Mouse (Mus musculus) heart, postnatal 0 days (tissue): ENCODE results near the gene Hrh3. TPM values are rescaled to one million over a fixed set of nuclear protein-coding genes. Genes with fewer than 3 reads are reported as not detected.

ENCODE experiments used
- ATAC-seq: fragments of 200-750 bp; cut with Nextera tagmentation; 2 replicates; pipeline ENCODE4 v1.8.0; 2017; ENCODE audit warnings: low read depth, moderate number of reproducible peaks, moderate library complexity; ENCODE audit not compliant: insufficient read depth
- DNase-seq: peaks from one replicate; pipeline ENCODE4 v3.0.0-alpha.2; 2016; ENCODE audit warnings: low spot score
- H3K27ac ChIP-seq: fragments of 300-500 bp; sonication (generic); 2 replicates; pipeline ENCODE4 v1.5.1; 2014; ENCODE audit warnings: low read depth, mild to moderate bottlenecking
- H3K27me3 ChIP-seq: fragments of 300-500 bp; sonication (generic); 2 replicates; pipeline ENCODE4 v1.6.1; 2014; ENCODE audit warnings: low read length, mixed read lengths; ENCODE audit not compliant: control insufficient read depth, insufficient read depth
- H3K36me3 ChIP-seq: fragments of 300-500 bp; sonication (generic); replicated peaks from 2 replicates; pipeline ENCODE4 v1.6.1; 2014; ENCODE audit warnings: low read length, mixed read lengths; ENCODE audit not compliant: control insufficient read depth, insufficient read depth
- H3K4me1 ChIP-seq: fragments of 300-500 bp; sonication (generic); 2 replicates; pipeline ENCODE4 v1.6.1; 2014; ENCODE audit warnings: antibody characterized with exemption; ENCODE audit not compliant: control insufficient read depth, insufficient read depth
- H3K4me2 ChIP-seq: fragments of 300-500 bp; sonication (generic); 2 replicates; pipeline ENCODE4 v1.6.1; 2014; ENCODE audit warnings: low read depth, mild to moderate bottlenecking, low read length, moderate library complexity
- H3K4me3 ChIP-seq: fragments of 300-500 bp; sonication (generic); 2 replicates; pipeline ENCODE4 v1.5.1; 2014; ENCODE audit warnings: low read depth, low read length
- H3K9ac ChIP-seq: fragments of 300-500 bp; sonication (generic); replicated peaks from 2 replicates; pipeline ENCODE4 v1.6.1; 2014; ENCODE audit warnings: low read depth, low read length, mixed read lengths
- H3K9me3 ChIP-seq: fragments of 300-500 bp; sonication (generic); replicated peaks from 2 replicates; pipeline ENCODE4 v1.6.1; 2016; ENCODE audit warnings: low read length; ENCODE audit not compliant: control insufficient read depth
- CTCF ChIP-seq: IDR thresholded peaks from 2 replicates; pipeline ENCODE4 v1.5.1; 2016; ENCODE audit warnings: antibody characterized with exemption, control low read depth, low read depth
- EP300 ChIP-seq: IDR thresholded peaks from 2 replicates; pipeline ENCODE4 v1.6.1; 2016; ENCODE audit warnings: antibody characterized with exemption, low read depth
- WGBS: fragments of 180-500 bp; shearing (Covaris S2); extraction: QIAGEN DNeasy Blood & Tissue Kit; methylation state at CpG from one replicate; pipeline ENCODE4 v1.1.7; 2014; 5-methylcytosine and 5-hydroxymethylcytosine counted together
- polyA plus RNA-seq: library from polyadenylated mRNA; unstranded; fragments of >200 nt; fragmentation: Nextera tagmentation; extraction: Ambion mirVana; gene quantifications from 2 replicates; pipeline ENCODE4 v1.2.1, GENCODE M21; 2015
- total RNA-seq: library from RNA; depleted of rRNA; stranded (reverse); fragments of >200 nt; gene quantifications from 2 replicates; pipeline ENCODE4 v1.2.3, GENCODE M21; 2014; ENCODE audit warnings: low replicate concordance

The Hrh3 gene
- total and polyA plus RNA-seq, 2 experiments from 2014 or later = not detected

DNA sequence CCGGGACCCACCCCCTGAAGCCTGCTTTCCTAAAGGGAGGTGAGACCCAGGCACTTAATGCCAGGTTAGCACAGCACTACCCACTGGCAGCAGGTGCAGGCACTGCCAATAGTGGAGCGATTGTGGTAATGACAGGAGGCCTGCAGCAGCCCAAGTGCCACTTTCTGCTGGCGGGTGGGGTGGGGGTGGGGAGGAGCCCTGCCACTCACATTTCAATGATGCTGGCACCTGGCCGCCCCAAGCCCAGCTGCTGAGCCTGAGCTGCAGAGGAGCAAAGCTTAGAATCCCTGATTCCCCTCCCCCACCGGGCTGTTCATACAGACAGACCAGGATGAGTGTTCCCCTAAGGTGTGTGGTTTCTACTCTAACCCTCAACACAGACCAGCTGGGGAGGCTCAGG is 8.6 kb downstream of the Hrh3 start:
- Histone ChIP-seq H3K27ac (no peak overlapping the region), H3K4me1 (no peaks in the 10 kb centered on the region), H3K36me3 (no peaks in the 10 kb centered on the region), H3K9me3 (no peaks in the 10 kb centered on the region), H3K4me2 (no peak overlapping the region), H3K27me3 (peaks cover 34% of the 10 kb centered on the region), H3K9ac (no peak overlapping the region), H3K4me3 (no peak overlapping the region)
- no peak for TF ChIP-seq EP300
- no peak for TF ChIP-seq CTCF
- ATAC-seq (no peak), DNase-seq (no peak)
- WGBS = 34% methylated on average over 5 of the region's 5 CpGs

DNA sequence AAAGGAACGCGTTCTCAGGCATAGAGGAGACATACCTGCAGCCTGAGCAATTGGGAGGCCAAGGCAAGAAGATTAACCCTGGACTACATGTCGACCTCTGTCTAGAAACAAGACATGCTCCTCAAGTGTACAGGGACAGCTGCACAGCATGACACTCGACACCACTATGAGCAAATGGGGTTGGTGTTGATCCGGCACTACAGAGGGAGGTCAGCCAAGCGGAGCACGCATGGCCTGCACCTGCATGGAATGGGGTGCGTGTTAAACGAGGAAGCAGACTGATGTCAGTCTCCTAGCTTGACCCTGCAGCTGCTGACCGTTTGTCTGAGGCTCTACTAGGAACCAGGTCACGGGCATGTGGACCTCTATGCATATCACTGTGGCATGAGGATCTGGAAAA is 14.0 kb downstream of the Hrh3 start:
- DNase-seq = no peak
- H3K27me3 ChIP-seq = no peaks in the 10 kb centered on the region
- WGBS = 61% methylated on average over 11 of the region's 11 CpGs
- no peak overlapping the region for H3K27ac ChIP-seq
- no peaks in the 10 kb centered on the region for H3K9me3 ChIP-seq
- no peak for TF ChIP-seq EP300
- no peak for TF ChIP-seq CTCF
- ATAC-seq = no peak
- H3K4me1 ChIP-seq = no peaks in the 10 kb centered on the region
- no peak overlapping the region for H3K4me2 ChIP-seq
- no peaks in the 10 kb centered on the region for H3K36me3 ChIP-seq
- H3K9ac ChIP-seq = no peak overlapping the region
- H3K4me3 ChIP-seq = no peak overlapping the region

DNA sequence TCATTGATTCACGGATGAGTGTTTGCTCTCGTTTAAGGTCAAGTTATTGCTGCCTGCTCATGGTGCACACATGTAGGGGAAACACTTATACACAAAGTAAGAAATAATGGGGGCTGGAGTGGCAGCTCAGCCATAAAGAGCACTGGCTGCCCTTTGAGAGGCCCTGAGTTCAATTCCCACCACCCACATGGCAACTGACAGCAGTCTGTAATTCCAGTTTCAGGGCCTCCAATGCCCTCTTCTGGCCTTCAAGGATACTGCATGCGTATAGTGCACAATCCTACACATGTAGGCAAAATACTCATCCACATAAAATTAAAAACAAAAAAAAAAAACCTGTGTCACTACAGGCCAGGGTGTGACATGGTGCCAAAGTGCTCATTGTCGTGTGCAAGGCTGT is 16.8 kb downstream of the Hrh3 start:
- peaks cover 14% of the 10 kb centered on the region for H3K36me3 ChIP-seq
- no peak overlapping the region for H3K27ac ChIP-seq
- no peak for TF ChIP-seq EP300
- no peak for TF ChIP-seq CTCF
- no peaks in the 10 kb centered on the region for H3K4me1 ChIP-seq
- no peak overlapping the region for H3K4me3 ChIP-seq
- no peak overlapping the region for H3K4me2 ChIP-seq
- no peak for DNase-seq
- 90% methylated on average over 4 of the region's 4 CpGs for whole genome bisulfite sequencing
- no peak for ATAC-seq
- no peak overlapping the region for H3K9ac ChIP-seq
- no peaks in the 10 kb centered on the region for H3K9me3 ChIP-seq
- no peaks in the 10 kb centered on the region for H3K27me3 ChIP-seq

DNA sequence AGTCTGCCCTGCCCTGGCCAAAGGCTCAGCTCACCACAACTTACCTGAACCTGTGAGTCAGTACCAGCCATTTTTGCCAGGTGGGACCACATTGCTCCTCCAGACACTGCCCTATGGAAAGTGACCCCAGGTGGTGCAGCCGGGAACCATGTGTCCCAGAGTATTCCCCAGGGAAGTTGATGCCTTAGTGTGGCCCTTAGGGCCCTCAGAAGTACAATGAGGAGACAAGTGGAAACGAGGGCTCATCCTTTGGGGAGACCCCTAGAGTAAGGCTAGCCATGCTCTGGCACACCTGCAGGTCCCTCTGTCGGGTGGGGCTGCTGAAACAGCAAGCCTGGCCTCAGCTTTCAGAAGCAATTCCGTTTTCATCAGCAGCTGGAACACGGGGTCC is 17.7 kb downstream of the Hrh3 start:
- no peak for DNase-seq
- H3K4me3 ChIP-seq = no peak overlapping the region
- H3K4me2 ChIP-seq = no peak overlapping the region
- H3K9ac ChIP-seq = no peak overlapping the region
- no peaks in the 10 kb centered on the region for H3K4me1 ChIP-seq
- H3K27me3 ChIP-seq = no peaks in the 10 kb centered on the region
- TF ChIP-seq CTCF = no peak
- no peak for TF ChIP-seq EP300
- 80% methylated on average over 5 of the region's 5 CpGs for WGBS
- H3K36me3 ChIP-seq = peaks cover 19% of the 10 kb centered on the region
- no peaks in the 10 kb centered on the region for H3K9me3 ChIP-seq
- no peak for ATAC-seq
- H3K27ac ChIP-seq = no peak overlapping the region

DNA sequence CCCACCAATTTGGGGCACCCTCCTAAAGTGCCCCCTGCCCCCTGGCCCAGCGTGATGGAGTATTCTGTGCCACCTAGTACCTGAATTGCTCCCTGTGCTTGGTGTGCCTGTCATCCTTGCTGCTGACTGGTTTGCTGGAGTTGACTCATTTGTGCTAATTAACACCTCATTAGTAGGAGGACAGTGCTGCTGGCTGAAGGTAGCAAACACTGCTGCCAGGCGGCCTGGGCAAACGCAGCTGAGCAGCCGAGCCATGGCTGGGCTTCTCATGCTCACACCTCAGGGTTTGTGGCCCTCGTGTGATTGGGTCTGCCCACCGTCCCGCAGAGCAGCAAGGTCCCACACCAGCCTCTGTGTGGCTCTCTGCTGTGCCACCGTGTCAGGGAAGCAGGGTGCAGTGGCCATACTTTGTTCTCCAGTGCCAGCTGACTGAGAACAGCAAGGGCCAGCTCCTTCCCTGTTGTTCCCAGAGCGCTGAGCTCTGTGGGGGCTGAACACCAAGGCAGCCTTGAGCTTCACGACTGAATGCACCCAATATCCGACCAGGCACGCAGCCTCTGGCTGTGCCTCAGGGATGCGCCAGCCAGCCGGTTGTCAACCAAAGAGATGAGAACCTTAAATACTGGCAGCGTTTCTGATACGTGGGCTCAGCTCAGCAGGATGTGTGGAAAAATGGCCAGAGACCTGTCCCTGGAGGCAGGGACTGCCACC is 18.2 kb downstream of the Hrh3 start:
- peaks cover 20% of the 10 kb centered on the region for H3K36me3 ChIP-seq
- H3K9ac ChIP-seq = no peak overlapping the region
- DNase-seq = no peak
- TF ChIP-seq CTCF = no peak
- no peak for TF ChIP-seq EP300
- no peak overlapping the region for H3K27ac ChIP-seq
- 70% methylated on average over 16 of the region's 16 CpGs for WGBS
- no peak overlapping the region for H3K4me2 ChIP-seq
- H3K9me3 ChIP-seq = no peaks in the 10 kb centered on the region
- H3K4me3 ChIP-seq = no peak overlapping the region
- no peaks in the 10 kb centered on the region for H3K27me3 ChIP-seq
- ATAC-seq = no peak
- no peaks in the 10 kb centered on the region for H3K4me1 ChIP-seq

DNA sequence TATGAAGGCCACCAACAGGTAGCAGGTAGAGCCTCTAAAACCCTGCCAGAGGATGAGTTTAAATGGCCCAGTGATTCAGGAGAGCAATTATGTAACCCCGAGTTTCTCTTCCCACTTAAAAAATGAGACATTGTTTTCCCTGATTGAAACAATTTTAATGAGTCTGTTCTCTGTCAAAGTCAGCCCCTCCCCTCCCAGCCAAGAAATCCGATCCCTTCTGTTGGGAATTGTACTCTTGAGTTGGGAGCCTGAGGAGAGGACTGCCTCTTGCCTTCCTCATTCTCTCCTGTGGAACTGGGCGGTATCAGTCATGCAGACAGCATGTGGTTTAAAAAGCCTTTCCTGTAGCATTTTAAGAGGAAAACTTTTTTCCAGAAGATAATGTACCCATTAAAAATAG is 19.7 kb downstream of the Hrh3 start:
- Histone ChIP-seq H3K36me3 (peaks cover 24% of the 10 kb centered on the region), H3K27ac (no peak overlapping the region)
- ATAC-seq = no peak

More for the DNA sequence above, 19.7 kb downstream of the Hrh3 start:
- Histone ChIP-seq H3K4me1 (no peaks in the 10 kb centered on the region), H3K27me3 (no peaks in the 10 kb centered on the region), H3K4me2 (no peak overlapping the region), H3K9ac (no peak overlapping the region), H3K9me3 (no peaks in the 10 kb centered on the region), H3K4me3 (no peak overlapping the region)
- WGBS = 44% methylated on average over 3 of the region's 3 CpGs
- TF ChIP-seq EP300 (no peak), CTCF (no peak)
- no peak for DNase-seq
